Mouse (Mus musculus) gastrocnemius, postnatal 36 days (tissue): ENCODE measurements at regions not wholly inside any gene's neighbourhood (a gene's known extent, or its start where the extent isn't known, plus 50 kb on each side); places are given as distances from the start of the nearest gene placed in this dataset.

Experiments used
- DNase-seq, 2 experiments: peaks; one replicate each; pipeline ENCODE4 v3.0.0; 2022
- intact Hi-C: fragments of 180-260 bp; cut with DNase I; formaldehyde crosslinking; loops from one replicate; pipeline ENCODE4 v1.15.1; 2025

GRCm38 (mm10) chr13:16646649-16647048 lies 635.0 kb downstream of the Inhba start:
- intact Hi-C loops, result no loop called here
- DNase-seq, result no peak

DNA sequence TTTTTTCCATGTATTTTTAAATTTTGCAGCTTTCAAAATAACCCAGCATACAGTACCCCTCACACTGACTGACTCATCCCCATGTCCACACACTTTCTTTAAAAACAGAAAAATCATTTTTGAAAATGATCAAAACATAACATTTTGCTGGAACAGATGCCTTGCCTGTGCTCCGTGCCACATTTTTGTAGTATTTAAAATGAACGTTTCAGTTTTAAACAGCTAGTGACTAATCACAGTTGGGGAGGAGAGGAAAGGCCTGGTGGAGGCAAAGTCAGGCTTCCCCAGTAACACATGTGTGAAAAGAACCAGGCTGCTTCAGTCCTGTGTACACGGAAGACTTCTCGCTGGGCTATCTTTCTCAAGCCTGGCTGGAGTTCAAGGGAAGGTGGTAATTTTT lies 644.5 kb downstream of the Inhba start:
- no peak for DNase-seq
- intact Hi-C loops, result no loop called here

- intact Hi-C loops, result no loop called here
Measured at GRCm38 (mm10) chr13:16659894-16660293, 648.2 kb downstream of the Inhba start.

DNA sequence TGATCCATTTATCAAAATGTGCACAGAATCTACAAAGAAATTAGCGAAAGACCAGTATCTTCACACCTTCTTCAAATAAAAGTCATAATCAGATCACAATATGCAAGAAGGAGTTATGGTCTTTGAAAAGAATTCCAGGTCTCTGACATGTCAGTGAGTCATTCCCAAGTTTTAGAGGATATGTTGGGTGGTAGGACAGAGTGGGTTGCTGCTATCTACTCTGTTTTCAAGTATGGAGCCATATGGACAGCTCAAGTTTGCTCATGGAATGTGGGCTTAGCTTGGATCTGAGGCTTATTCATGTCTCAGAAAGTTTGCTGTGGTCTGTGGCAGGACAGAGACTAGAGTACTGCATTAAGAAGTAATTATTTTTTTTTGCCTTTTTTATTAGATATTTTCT lies 657.0 kb downstream of the Inhba start:
- intact Hi-C loops, result no loop called here
- no peak for DNase-seq

More at GRCm38 (mm10) chr13:16659894-16660293, 648.2 kb downstream of the Inhba start:
- no peak for DNase-seq

DNA sequence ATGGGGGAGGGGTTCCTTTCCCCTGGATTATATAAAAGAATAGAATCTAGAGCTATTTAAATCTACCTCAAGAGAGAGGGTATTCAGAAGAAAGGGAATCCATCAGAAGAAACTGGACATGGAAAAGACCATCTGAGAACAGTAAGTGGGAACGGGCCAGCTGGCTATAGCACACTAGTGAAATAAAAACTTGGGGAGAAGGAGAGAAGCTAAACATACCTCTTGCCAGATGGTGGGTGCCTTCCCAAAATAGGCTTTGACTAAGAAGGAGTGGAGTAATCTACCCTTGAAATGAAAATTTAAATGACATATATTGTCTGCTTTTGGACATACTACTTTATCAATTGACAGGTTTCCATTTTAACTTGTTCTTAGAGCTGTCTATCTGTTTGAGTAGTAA lies 657.6 kb downstream of the Inhba start:
- DNase-seq, result no peak
- intact Hi-C loops, result no loop called here

DNA sequence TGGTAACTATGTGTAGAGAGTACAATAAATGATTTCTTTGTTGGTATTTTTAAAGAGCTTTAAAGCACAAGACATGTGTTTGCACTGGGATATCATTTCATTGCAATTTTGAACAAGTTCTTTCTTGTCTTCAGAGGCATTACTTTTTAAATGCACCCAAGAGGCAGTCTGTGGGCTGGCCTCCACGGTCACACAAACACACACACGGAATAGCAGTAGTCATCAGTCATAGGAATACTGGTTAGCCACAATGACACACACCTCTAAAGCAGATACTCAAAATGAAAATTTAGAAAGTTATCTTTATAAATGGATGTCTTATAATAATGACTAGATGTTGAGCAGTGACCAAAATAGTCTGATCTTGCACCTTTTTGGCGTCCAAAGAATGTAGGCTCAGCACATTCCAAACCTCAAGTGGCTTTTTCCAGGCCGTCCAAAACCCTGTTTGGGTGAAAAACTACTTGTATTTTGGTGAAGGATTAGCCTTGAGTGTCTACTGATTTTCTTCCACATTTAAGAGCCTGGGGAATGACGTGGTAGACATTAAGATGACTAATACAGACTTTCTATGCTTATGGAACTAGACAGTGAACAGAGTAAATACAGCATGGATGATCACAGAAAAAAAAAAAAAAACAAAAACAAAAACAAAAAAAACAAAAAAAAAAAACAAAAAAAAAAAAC lies 658.5 kb downstream of the Inhba start:
- DNase-seq, result no peak
- intact Hi-C loops, result no loop called here

DNA sequence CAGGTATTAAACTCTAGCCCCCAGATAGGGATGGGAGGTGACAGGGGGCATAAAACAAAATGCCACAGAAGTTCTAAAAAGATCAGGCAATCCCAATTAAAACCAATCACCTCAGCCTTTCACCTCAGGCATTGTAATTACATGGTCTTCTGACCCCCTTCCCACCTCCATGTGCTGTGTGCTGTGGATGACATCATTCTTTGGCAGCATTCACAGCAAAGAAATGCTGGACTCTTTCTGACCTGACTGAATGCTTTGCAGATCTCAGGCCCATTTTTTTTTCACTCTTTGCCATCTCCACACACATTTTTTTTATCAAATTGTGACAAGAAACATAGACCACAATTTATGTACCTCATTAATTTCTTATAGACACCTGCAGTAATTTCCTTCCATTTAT lies 659.1 kb downstream of the Inhba start:
- intact Hi-C loops, result no loop called here

GRCm38 (mm10) chr13:16676873-16677272 lies 665.2 kb downstream of the Inhba start:
- intact Hi-C loops, result no loop called here
- DNase-seq, result no peak

More for the DNA sequence above, 659.1 kb downstream of the Inhba start:
- no peak for DNase-seq

DNA sequence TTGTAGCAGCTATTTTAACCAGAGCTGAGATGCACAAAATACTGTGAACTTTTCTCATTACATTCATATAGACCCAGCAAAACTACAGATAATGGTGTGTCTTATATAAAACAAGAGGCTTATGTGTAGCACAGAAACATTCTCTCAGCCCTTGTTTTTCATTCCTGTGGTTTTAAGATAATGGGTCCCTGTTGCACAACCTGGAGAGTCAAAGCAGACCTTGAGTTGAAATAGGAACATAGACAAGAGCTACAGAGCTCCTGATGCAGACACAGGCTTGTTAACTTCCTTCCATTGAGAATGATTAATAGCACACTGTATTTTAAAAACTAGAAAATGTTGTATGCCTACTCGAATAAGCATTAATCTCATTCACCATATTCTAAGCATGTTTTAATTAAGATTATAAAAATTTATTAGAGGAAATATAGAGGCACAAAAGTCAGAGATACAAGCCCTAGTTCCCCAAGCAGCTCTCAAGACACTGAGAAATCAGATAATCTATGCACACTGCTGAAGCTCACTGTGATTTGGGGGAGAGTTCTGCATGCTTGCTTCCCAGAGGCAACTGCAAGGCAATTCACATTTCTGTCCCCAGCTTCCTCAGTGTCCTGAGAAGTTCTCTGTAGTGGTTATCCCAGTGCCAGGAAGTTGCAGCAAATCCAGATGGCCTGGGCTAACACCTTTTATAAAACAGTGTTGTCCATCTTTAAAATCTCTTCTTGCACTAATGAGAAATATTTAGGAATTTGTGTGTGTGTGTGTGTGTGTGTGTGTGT lies 666.8 kb downstream of the Inhba start:
- intact Hi-C loops, result no loop called here
- DNase-seq, result no peak

- intact Hi-C loops, result no loop called here
- DNase-seq, result no peak
Measured at GRCm38 (mm10) chr13:16694201-16694600, 682.5 kb downstream of the Inhba start.

- intact Hi-C loops, result no loop called here
- DNase-seq, result no peak
Measured at GRCm38 (mm10) chr13:16700934-16701333, 689.3 kb downstream of the Inhba start.

- DNase-seq, result no peak
- intact Hi-C loops, result no loop called here
Measured at GRCm38 (mm10) chr13:16702138-16702537, 690.5 kb downstream of the Inhba start.

GRCm38 (mm10) chr13:16705217-16706104 lies 693.8 kb downstream of the Inhba start:
- intact Hi-C loops, result no loop called here
- DNase-seq, result no peak

GRCm38 (mm10) chr13:16706105-16706442 lies 694.4 kb downstream of the Inhba start:
- DNase-seq, result no peak
- intact Hi-C loops, result no loop called here

DNA sequence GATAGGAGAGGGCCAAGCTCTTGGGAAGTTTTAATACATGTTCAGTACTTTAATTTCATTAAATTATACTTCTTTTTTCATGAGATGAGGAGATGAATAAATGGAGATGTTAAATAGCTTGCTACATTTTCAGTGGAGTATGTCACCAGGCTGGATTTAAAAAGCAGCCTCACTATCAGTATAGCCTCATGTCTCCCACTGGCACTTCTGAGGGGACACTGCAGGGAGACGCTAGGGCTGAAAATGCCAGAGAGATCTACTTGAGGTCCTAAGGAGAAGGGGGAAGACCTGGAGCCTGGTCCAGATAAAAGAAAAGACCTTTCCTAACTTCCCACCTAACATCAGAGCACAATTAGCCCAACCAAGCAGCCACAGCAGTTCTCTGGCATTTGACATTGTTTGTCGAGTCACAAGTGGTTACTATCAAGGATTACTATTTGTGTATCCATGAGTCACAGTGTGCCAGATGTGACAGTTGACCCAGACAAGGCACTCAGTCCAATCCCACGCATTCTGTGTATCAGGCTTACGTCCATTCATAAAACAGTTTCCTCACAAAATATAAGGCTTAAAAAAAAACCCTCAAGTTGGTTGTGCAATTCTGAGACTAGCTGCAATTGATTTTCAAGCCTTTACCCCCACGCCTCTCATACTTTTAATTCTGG lies 703.8 kb downstream of the Inhba start:
- no peak for DNase-seq
- intact Hi-C loops, result no loop called here

DNA sequence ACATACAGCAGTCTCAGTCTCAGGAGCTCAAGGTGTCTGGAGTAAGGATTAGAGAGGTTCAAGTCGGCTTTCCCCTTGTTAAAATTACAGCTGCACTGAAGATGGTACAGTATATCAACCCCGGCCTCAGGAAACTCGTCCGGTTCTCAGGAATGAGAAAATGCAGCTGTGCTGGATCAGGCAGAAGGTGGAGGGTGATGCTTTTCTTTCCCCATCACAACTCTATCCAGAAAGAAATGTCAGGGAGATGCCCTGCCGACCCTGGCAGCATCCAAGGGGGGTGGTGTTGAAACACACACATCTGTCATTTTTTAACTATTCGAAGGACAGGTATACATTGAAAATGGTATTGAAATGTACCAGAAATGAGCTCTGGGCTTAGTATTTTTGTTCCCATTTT lies 704.7 kb downstream of the Inhba start:
- no peak for DNase-seq
- intact Hi-C loops, result no loop called here

DNA sequence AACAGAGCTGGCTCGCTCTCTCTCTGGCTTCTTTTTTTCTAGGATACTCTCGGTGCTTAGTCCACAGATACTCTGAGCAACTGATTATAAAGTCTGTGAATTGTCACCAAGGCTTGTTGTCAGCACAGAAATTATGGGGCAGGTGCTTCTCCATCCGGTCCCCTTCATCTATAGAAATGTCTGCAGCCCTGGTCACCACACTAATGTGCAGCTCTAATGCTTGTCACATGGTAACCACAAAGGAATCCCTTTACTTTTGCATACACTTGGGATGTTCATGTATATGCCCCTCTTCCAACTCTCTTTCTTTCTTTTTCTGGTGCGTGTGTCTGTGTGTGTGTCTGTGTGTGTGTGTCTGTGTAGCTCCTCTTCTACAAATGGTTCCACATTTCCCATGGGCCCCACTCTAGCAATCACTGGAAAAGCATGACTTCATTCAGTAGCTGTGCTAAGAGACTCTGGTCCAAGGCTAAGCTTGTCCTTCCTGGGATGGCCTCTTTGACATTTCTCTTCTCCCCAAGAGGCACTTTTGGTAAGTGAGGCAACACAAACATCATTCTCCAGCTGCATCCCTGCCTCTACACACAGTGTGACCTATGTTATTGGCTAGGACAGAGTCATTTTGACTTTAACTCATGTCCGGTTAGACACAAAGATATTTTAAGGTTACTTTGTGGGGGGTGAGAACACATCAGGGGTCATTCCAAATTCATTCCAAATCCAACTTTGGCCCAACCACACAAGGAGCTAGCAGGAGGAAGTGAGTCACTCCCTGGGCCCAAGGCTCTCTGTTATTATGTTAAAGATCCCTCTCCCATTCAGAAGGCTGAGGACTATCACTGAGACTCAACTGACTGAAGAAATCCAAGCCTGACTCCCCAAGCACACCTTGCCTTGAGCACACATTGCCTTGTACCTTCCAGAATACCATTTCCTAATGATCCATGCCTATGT lies 705.4 kb downstream of the Inhba start:
- DNase-seq, result no peak
- intact Hi-C loops, result no loop called here

DNA sequence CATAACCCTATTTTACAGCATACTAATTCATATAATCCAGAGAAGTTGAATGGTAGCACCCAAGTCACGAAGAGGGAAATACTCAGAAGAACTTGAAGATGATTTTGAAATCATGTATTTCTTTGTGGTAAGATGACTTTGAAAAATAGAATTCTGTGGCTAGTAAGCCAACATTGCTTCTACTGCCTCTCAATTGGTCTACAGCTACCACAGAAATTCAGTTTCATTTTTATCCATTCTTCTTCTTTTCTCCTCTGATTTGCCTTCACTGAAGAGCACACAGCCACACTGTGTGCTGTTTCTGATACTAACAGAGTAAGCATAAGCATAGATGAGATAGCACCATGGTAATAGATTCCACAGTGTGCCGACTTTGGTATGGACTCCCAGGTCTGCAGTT lies 708.4 kb downstream of the Inhba start:
- intact Hi-C loops, result no loop called here
- no peak for DNase-seq

DNA sequence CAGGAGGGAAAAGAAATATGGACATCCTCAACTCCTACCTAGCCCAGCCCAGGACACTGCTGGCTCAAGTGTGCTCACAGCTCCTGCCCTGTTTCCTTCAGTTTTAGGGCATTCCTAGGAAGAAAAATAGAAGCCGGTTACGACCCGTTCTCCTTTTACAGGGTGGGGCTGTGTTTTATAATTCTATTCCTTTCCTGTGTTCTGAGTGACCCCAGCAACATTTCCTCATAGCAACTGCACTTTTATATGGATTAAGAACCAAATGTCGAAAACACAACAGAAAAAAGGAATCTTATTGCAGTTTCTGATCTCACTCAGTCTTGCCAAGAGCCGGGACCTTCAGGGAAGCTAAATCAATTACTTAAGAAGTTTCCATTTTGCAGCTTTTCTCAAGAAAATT lies 713.7 kb downstream of the Inhba start:
- intact Hi-C loops, result no loop called here
- DNase-seq, result no peak

DNA sequence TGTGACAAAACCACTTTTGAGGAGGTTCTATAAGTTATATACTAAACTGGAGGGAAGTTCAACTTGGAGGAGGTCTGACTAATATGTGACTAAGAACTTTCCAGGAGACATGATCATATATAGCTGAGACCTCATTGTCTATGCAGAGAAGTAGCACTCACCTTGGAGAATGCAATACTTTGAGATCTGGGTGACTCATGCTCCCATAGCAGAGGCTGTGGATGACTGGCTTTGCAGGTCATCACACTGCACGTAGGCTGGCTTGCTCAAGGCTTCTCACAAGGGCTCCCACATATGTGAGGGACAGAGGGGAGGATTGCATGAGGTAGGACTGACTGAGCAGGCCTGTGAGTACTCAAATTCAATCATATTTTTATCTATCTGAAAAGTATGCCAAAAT lies 726.7 kb downstream of the Inhba start:
- no peak for DNase-seq
- intact Hi-C loops, result no loop called here
